Mouse (Mus musculus): ENCODE measurements around the gene Snapc2. TPM values are rescaled to one million over a fixed set of nuclear protein-coding genes. Genes with fewer than 3 reads are reported as not detected.

The Snapc2 gene
- polyA plus RNA-seq, 1 experiment from 2014 or later = 46.2 TPM

DNA sequence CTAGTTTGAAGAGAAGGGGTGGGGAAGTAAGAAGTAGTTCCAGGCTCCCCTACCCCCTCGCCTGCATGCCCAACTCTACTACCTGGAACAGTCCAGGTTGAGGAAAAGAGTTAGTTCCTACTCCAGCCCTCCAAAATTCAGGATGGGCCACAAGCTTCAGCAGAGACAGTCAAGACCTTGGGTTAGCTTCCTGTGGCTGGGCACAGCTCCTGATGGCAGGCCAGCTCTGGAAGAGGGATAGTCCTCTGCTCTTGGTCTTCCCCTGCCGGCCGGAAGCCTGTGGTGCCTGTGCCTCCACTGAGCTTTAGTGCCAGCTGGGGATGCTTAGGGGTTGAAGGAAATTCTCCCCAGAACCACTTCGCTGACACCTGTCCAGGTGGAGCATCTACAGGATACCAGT is 26.6 kb upstream of the Snapc2 start:
- Histone ChIP-seq H3K27ac (replicated peaks in 1 of 2; ENCODE audit: control insufficient read depth in 1 of 2, insufficient read depth in 1 of 2, low read depth in 2 of 2, low read length in 2 of 2) (no peak overlapping the region), H3K4me2 (ENCODE audit: low read length) (peak overlapping the region; percentile 58), H3K27me3 (ENCODE audit: control insufficient read depth, insufficient read depth, low read length) (peaks cover 38% of the 10 kb centered on the region; the same call in 1 of the 2 replicates), H3K4me3 (ENCODE audit: control insufficient read depth in 1 of 2, insufficient read depth in 1 of 2, low read depth in 1 of 2, low read length in 2 of 2) (peak overlapping the region; percentile 17 to 21; a peak in 2 of 4 replicates), H3K4me1 (ENCODE audit: control insufficient read depth in 2 of 2, insufficient read depth in 2 of 2, low read length in 2 of 2) (peaks cover 3 to 6% of the 10 kb centered on the region in 2 experiments; a peak in 3 of 4 replicates), H3K9ac (ENCODE audit: low read length) (no peak overlapping the region), H3K9me3 (ENCODE audit: control insufficient read depth, low read length) (no peaks in the 10 kb centered on the region), H3K36me3 (ENCODE audit: control insufficient read depth, insufficient read depth, low read length) (no peaks in the 10 kb centered on the region)
- whole genome bisulfite sequencing = 27% methylated on average over 4 of the region's 4 CpGs
- ATAC-seq (ENCODE audit: insufficient number of reproducible peaks, insufficient read depth, low FRiP score, low read depth) = no peak

DNA sequence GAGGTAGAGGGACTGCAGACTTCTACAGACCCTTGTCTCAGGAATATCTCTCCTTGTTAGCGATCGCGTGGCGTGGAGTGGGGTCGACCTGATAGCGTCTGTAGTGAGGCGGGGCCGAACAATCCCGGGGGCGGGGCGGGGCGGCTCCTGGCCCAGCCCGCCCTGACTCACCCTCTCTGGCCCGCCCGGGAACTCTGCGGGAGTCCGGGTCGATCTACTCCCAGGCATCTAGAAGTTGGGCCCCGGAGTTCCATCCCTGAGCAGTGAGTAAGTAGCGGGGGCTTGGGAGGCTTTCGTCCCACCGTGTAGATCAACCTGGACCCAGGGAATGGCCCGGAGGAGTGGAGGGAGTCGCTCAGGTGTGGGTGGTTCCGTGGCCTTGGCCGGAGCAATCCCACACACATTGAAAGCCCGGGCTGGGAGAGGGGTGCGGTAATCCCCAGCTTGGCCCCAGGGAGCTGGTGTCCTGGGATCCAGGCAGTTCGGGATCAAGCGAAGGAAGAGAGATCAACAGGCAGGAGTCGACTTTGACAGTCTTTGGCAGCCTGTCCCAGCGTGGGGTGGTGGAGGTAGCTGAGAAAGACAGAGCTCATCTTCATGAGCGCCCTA is 26.0 kb upstream of the Snapc2 start, which contains the start of gene Lrrc8e:
Gene Lrrc8e (plus strand): TSS at position 89 of the 609 bp plus-strand sequence.
- Histone ChIP-seq H3K4me1 (ENCODE audit: control insufficient read depth in 2 of 2, insufficient read depth in 2 of 2, low read length in 2 of 2) (peaks cover 3 to 6% of the 10 kb centered on the region in 2 experiments; a peak in 3 of 4 replicates), H3K4me3 (ENCODE audit: control insufficient read depth in 1 of 2, insufficient read depth in 1 of 2, low read depth in 1 of 2, low read length in 2 of 2) (peak within 1 kb of the TSS; percentile 17 to 21; a peak in 3 of 4 replicates), H3K36me3 (ENCODE audit: control insufficient read depth, insufficient read depth, low read length) (no peaks in the 10 kb centered on the region), H3K27me3 (ENCODE audit: control insufficient read depth, insufficient read depth, low read length) (peaks cover 38% of the 10 kb centered on the region; the same call in 1 of the 2 replicates), H3K9ac (ENCODE audit: low read length) (no peak within 1 kb of the TSS), H3K4me2 (ENCODE audit: low read length) (peak within 1 kb of the TSS; percentile 58), H3K27ac (replicated peaks in 1 of 2; ENCODE audit: control insufficient read depth in 1 of 2, insufficient read depth in 1 of 2, low read depth in 2 of 2, low read length in 2 of 2) (no peak within 1 kb of the TSS), H3K9me3 (ENCODE audit: control insufficient read depth, low read length) (no peaks in the 10 kb centered on the region)
- peak; percentile 25; the same call in 1 of the 2 replicates for ATAC-seq (ENCODE audit: insufficient number of reproducible peaks, insufficient read depth, low FRiP score, low read depth)
- WGBS = 2% methylated on average over 33 of the region's 33 CpGs

DNA sequence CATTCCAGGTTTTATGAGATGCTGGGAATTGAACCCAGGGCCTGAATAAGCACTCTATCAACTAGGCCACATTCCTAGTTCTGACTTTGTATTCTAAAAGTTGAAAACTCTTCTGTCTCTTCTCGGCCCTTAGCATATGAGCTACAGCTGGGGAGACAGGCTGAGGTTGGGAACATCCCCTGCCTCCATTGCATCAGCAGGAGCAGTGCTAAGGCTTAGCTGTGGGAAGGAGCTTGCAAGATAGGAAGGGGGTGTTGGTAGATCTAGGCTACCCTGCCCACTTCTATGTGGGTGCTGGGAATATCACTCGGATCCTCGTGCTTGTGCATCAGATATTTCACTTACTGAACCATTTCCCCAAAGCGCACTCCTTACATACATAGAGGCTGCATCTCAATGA is 25.0 kb upstream of the Snapc2 start:
- ATAC-seq (ENCODE audit: insufficient number of reproducible peaks, insufficient read depth, low FRiP score, low read depth) = no peak
- 79% methylated on average over 4 of the region's 4 CpGs for WGBS
- no peak overlapping the region for H3K4me3 ChIP-seq (ENCODE audit: control insufficient read depth in 1 of 2, insufficient read depth in 1 of 2, low read depth in 1 of 2, low read length in 2 of 2)
- no peaks in the 10 kb centered on the region for H3K36me3 ChIP-seq (ENCODE audit: control insufficient read depth, insufficient read depth, low read length)
- H3K4me2 ChIP-seq (ENCODE audit: low read length) = no peak overlapping the region
- no peak overlapping the region for H3K27ac ChIP-seq (replicated peaks in 1 of 2; ENCODE audit: control insufficient read depth in 1 of 2, insufficient read depth in 1 of 2, low read depth in 2 of 2, low read length in 2 of 2)
- H3K9me3 ChIP-seq (ENCODE audit: control insufficient read depth, low read length) = no peaks in the 10 kb centered on the region
- H3K27me3 ChIP-seq (ENCODE audit: control insufficient read depth, insufficient read depth, low read length) = peaks cover 38% of the 10 kb centered on the region; the same call in 1 of the 2 replicates
- peaks cover 3 to 6% of the 10 kb centered on the region in 2 experiments; a peak in 3 of 4 replicates for H3K4me1 ChIP-seq (ENCODE audit: control insufficient read depth in 2 of 2, insufficient read depth in 2 of 2, low read length in 2 of 2)
- H3K9ac ChIP-seq (ENCODE audit: low read length) = no peak overlapping the region

DNA sequence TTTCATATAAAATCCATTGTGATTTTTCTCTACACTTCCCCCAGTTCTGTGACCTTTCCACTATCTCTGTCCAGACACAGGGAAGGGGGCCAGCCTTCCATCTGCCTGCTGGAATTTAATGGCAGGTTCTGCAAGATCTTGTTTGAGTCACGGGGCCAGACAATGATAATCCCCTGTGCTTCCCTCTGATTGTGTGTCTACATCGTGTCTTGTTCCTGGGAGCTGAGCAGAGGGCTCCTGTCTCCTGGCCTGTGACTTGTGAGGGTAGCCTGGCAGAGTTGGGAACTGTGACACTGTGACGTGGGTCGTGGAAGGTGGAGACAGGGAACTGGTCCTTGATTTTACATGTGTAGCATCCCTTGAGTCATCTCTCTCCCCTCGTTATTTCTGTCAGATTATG is 23.1 kb upstream of the Snapc2 start:
- H3K4me2 ChIP-seq (ENCODE audit: low read length) = no peak overlapping the region
- peaks cover 3 to 6% of the 10 kb centered on the region in 2 experiments; a peak in 3 of 4 replicates for H3K4me1 ChIP-seq (ENCODE audit: control insufficient read depth in 2 of 2, insufficient read depth in 2 of 2, low read length in 2 of 2)
- no peak overlapping the region for H3K9ac ChIP-seq (ENCODE audit: low read length)
- H3K27ac ChIP-seq (replicated peaks in 1 of 2; ENCODE audit: control insufficient read depth in 1 of 2, insufficient read depth in 1 of 2, low read depth in 2 of 2, low read length in 2 of 2) = no peak overlapping the region
- no peaks in the 10 kb centered on the region for H3K36me3 ChIP-seq (ENCODE audit: control insufficient read depth, insufficient read depth, low read length)
- ATAC-seq (ENCODE audit: insufficient number of reproducible peaks, insufficient read depth, low FRiP score, low read depth) = no peak
- no peak overlapping the region for H3K4me3 ChIP-seq (ENCODE audit: control insufficient read depth in 1 of 2, insufficient read depth in 1 of 2, low read depth in 1 of 2, low read length in 2 of 2)
- no peaks in the 10 kb centered on the region for H3K9me3 ChIP-seq (ENCODE audit: control insufficient read depth, low read length)
- 52% methylated on average over 5 of the region's 5 CpGs for WGBS
- peaks cover 35% of the 10 kb centered on the region; the same call in 1 of the 2 replicates for H3K27me3 ChIP-seq (ENCODE audit: control insufficient read depth, insufficient read depth, low read length)

DNA sequence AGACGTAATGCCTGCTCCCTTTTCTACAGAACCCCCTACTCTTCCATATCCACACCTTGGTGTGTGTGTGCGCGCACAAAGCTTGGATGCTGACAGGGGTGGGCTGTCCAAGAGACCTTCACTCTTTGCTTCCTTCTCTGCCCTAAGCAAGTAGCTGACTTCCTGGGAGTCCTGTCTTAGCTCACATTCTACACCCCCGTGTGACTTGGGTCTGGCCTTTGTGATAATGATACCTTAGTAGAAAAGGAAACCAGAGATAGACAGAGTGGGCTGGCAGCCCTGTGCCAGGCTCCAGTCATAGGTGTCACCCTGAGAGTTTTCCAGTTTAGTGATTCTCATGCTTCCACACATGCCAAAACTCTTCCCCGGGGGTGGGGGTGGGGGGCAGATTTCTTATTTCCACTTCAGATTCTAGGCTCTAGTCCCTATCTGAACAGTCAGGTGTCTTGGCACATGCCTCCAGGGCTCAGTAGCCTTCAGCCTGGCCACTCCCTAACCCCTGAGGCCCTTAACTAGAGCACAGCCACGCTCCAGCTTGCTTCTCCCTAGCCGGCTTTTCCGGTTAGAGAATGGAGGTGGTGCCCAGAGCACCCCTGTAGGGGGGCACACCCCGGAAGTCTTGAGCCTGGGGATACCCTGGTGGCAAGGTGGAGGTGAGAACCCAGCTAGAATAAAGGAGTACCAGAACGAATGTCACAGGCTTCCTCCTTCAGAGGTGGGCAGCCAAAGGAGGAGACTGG is 22.1 kb upstream of the Snapc2 start:
- WGBS = 49% methylated on average over 10 of the region's 10 CpGs
- no peak overlapping the region for H3K4me3 ChIP-seq (ENCODE audit: control insufficient read depth in 1 of 2, insufficient read depth in 1 of 2, low read depth in 1 of 2, low read length in 2 of 2)

DNA sequence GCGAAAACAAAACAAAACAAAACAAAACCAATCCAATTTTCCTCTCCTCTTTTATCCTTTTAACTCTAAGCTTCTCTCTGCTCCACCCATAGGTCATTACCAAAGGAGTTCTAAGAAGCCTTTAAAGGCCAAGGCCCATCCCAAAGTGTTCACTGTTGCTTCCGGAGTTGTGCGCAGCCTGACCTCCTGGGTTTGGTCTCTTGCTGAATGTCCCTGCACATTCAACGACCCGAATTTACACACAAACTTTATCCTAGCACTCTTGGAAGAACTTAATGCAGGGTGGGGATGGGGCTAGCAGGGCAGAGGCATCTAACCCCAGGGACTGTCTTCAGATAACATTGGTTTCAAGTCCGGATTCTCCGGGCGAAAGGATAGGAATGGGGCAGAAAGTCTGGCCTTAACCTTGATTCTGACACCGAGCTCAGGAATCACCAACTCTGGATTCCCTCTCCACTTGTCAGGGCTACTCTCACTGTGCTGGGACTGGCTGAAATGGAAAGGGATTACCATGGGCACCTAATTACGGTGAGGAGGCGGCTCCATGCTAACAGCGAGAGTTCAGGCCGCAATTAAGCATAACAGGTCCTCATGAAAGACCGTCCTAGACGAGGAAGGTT is 15.0 kb upstream of the Snapc2 start:
- Histone ChIP-seq H3K9ac (ENCODE audit: low read length) (peak overlapping the region; percentile 80), H3K27me3 (ENCODE audit: control insufficient read depth, insufficient read depth, low read length) (no peaks in the 10 kb centered on the region), H3K36me3 (ENCODE audit: control insufficient read depth, insufficient read depth, low read length) (peaks cover 29% of the 10 kb centered on the region), H3K4me3 (ENCODE audit: control insufficient read depth in 1 of 2, insufficient read depth in 1 of 2, low read depth in 1 of 2, low read length in 2 of 2) (peak overlapping the region; percentile 67 to 72), H3K27ac (replicated peaks in 1 of 2; ENCODE audit: control insufficient read depth in 1 of 2, insufficient read depth in 1 of 2, low read depth in 2 of 2, low read length in 2 of 2) (peak overlapping the region; percentile 93 to 97), H3K4me1 (ENCODE audit: control insufficient read depth in 2 of 2, insufficient read depth in 2 of 2, low read length in 2 of 2) (peaks cover 14 to 17% of the 10 kb centered on the region in 2 experiments), H3K9me3 (ENCODE audit: control insufficient read depth, low read length) (no peaks in the 10 kb centered on the region), H3K4me2 (ENCODE audit: low read length) (peak overlapping the region; percentile 76)
- 17% methylated on average over 15 of the region's 15 CpGs for WGBS
- 0 out of 2 replicates have a peak, but pooled peaks have one; percentile 0 for ATAC-seq (ENCODE audit: insufficient number of reproducible peaks, insufficient read depth, low FRiP score, low read depth)

More for the DNA sequence above, 22.1 kb upstream of the Snapc2 start:
- no peak for ATAC-seq (ENCODE audit: insufficient number of reproducible peaks, insufficient read depth, low FRiP score, low read depth)
- Histone ChIP-seq H3K4me2 (ENCODE audit: low read length) (no peak overlapping the region), H3K27me3 (ENCODE audit: control insufficient read depth, insufficient read depth, low read length) (peaks cover 31% of the 10 kb centered on the region; the same call in 1 of the 2 replicates), H3K9me3 (ENCODE audit: control insufficient read depth, low read length) (no peaks in the 10 kb centered on the region), H3K4me1 (ENCODE audit: control insufficient read depth in 2 of 2, insufficient read depth in 2 of 2, low read length in 2 of 2) (peaks cover 3 to 6% of the 10 kb centered on the region in 2 experiments; a peak in 3 of 4 replicates), H3K36me3 (ENCODE audit: control insufficient read depth, insufficient read depth, low read length) (no peaks in the 10 kb centered on the region), H3K9ac (ENCODE audit: low read length) (no peak overlapping the region), H3K27ac (replicated peaks in 1 of 2; ENCODE audit: control insufficient read depth in 1 of 2, insufficient read depth in 1 of 2, low read depth in 2 of 2, low read length in 2 of 2) (no peak overlapping the region)

DNA sequence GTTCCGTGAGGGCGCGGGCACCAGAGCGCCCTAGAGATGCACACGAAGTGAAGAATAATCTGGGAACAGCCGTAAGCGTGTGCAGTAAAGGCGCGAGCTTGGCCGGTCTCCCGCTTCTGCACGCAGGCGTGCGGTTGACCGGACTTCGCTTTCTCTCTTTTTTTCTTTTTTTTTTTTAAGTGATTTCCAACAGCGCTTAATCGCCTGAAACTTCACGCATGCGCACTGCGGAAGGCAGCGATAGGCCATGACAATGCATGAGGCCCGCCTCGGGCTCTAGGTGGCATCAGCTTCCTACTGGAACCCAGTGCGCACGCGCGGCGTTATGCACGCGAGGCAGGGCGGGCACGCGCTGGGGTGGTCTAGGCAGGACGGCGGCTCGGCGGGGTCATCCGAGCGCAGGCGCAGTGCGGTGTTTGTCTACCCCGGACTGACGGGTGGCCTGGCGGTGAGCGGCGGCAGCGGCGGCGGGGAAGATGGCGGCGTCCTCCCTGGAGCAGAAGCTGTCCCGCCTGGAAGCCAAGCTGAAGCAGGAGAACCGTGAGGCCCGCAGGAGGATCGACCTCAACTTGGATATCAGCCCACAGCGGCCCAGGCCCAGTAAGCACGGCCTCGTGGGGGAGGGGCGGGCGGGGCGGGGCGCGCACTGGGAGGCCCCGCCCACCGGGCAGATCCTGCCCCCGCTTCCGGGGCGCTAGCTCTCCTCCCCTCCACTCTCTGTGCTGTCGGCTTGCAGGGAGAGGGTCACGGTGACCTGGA is 14.3 kb upstream of the Snapc2 start, which contains the start of the genes Map2k7 and Gm49320:
Gene Map2k7 (plus strand): TSS at position 307 of the 759 bp plus-strand sequence.
Gene Gm49320 (plus strand): TSS at position 432 of the 759 bp plus-strand sequence.
- Histone ChIP-seq H3K9ac (ENCODE audit: low read length) (peak within 1 kb of the TSS; percentile 80), H3K4me2 (ENCODE audit: low read length) (peak within 1 kb of the TSS; percentile 79), H3K27me3 (ENCODE audit: control insufficient read depth, insufficient read depth, low read length) (no peaks in the 10 kb centered on the region), H3K36me3 (ENCODE audit: control insufficient read depth, insufficient read depth, low read length) (peaks cover 35% of the 10 kb centered on the region), H3K4me1 (ENCODE audit: control insufficient read depth in 2 of 2, insufficient read depth in 2 of 2, low read length in 2 of 2) (peaks cover 14 to 17% of the 10 kb centered on the region in 2 experiments), H3K4me3 (ENCODE audit: control insufficient read depth in 1 of 2, insufficient read depth in 1 of 2, low read depth in 1 of 2, low read length in 2 of 2) (peak within 1 kb of the TSS; percentile 69 to 72), H3K9me3 (ENCODE audit: control insufficient read depth, low read length) (no peaks in the 10 kb centered on the region), H3K27ac (replicated peaks in 1 of 2; ENCODE audit: control insufficient read depth in 1 of 2, insufficient read depth in 1 of 2, low read depth in 2 of 2, low read length in 2 of 2) (peak within 1 kb of the TSS; percentile 93 to 97)
- ATAC-seq (ENCODE audit: insufficient number of reproducible peaks, insufficient read depth, low FRiP score, low read depth) = peak; percentile 94
- under 1% methylated on average over 66 of the region's 71 CpGs for WGBS
